Mouse (Mus musculus): ENCODE results near the gene Gm27027.

GRCm38 (mm10) chr2:93941670-93942069 is 54.5 kb downstream of the Gm27027 start:
- TF ChIP-seq CTCF (conservative IDR thresholded peaks at IDR 0.05; ENCODE audit: low read length) = no peak
- TF ChIP-seq NANOG (IDR thresholded peaks at IDR 0.05; ENCODE audit: borderline replicate concordance, low read length) = no peak
- TF ChIP-seq POU5F1 (IDR thresholded peaks at IDR 0.05; ENCODE audit: borderline replicate concordance, low read length) = no peak
